Mouse (Mus musculus) embryonic facial prominence, embryonic 12.5 days (tissue): Measurements from ENCODE around the gene Sema3c. TPM values are rescaled to one million over a fixed set of nuclear protein-coding genes. Genes with fewer than 3 reads are reported as not detected.

Experiments used
- ATAC-seq: fragments of 200-750 bp; cut with Nextera tagmentation; 2 replicates; pipeline ENCODE4 v1.8.0; 2017; ENCODE audit not compliant: insufficient number of reproducible peaks, insufficient read depth, low FRiP score, low TSS enrichment
- H3K27ac ChIP-seq: fragments of 300-500 bp; sonication (generic); 2 replicates; pipeline ENCODE4 v1.5.1; 2016; ENCODE audit warnings: mild to moderate bottlenecking
- H3K27me3 ChIP-seq: fragments of 300-500 bp; sonication (generic); 2 replicates; pipeline ENCODE4 v1.6.1; 2016; ENCODE audit warnings: mild to moderate bottlenecking, moderate library complexity
- H3K36me3 ChIP-seq: fragments of 300-500 bp; sonication (generic); 2 replicates; pipeline ENCODE4 v1.6.1; 2016; ENCODE audit warnings: mild to moderate bottlenecking
- H3K4me1 ChIP-seq: fragments of 300-500 bp; sonication (generic); 2 replicates; pipeline ENCODE4 v1.6.1; 2016
- H3K4me2 ChIP-seq: fragments of 300-500 bp; sonication (generic); replicated peaks from 2 replicates; pipeline ENCODE4 v1.6.1; 2016; ENCODE audit warnings: mild to moderate bottlenecking, moderate library complexity
- H3K4me3 ChIP-seq: fragments of 300-500 bp; sonication (generic); 2 replicates; pipeline ENCODE4 v1.5.1; 2016; ENCODE audit warnings: mild to moderate bottlenecking
- H3K9ac ChIP-seq: fragments of 300-500 bp; sonication (generic); 2 replicates; pipeline ENCODE4 v1.6.1; 2016; ENCODE audit warnings: mild to moderate bottlenecking, moderate library complexity
- H3K9me3 ChIP-seq: fragments of 300-500 bp; sonication (generic); 2 replicates; pipeline ENCODE4 v1.6.1; 2016; ENCODE audit warnings: mild to moderate bottlenecking, moderate library complexity
- WGBS: fragments of 180-500 bp; shearing (Covaris S2); methylation state at CpG from one replicate; pipeline ENCODE4 v1.1.7; 2016; 5-methylcytosine and 5-hydroxymethylcytosine counted together
- polyA plus RNA-seq: library from polyadenylated mRNA; unstranded; fragments of >200 nt; fragmentation: Nextera tagmentation; extraction: Ambion mirVana; gene quantifications from 2 replicates; pipeline ENCODE4 v1.2.1, GENCODE M21; 2016

Gene Sema3c
- polyA plus RNA-seq, 1 experiment from 2014 or later, result 24.5 TPM

- H3K9me3 ChIP-seq, result no peaks in the 10 kb centered on the region
- no peak for ATAC-seq
- H3K4me1 ChIP-seq, result no peaks in the 10 kb centered on the region
- H3K27ac ChIP-seq, result no peak overlapping the region
- no peak overlapping the region for H3K4me3 ChIP-seq
- no peaks in the 10 kb centered on the region for H3K27me3 ChIP-seq
- no peaks in the 10 kb centered on the region for H3K36me3 ChIP-seq
- H3K4me2 ChIP-seq, result no peak overlapping the region
- no peak overlapping the region for H3K9ac ChIP-seq
Observed at GRCm38 (mm10) chr5:17671356-17671755, 97.3 kb downstream of the Sema3c start.

GRCm38 (mm10) chr5:17680862-17681261, 106.8 kb downstream of the Sema3c start:
- H3K4me2 ChIP-seq, result no peak overlapping the region
- no peaks in the 10 kb centered on the region for H3K27me3 ChIP-seq
- 85% methylated on average over 2 of the region's 2 CpGs for WGBS
- H3K4me1 ChIP-seq, result no peaks in the 10 kb centered on the region
- H3K36me3 ChIP-seq, result no peaks in the 10 kb centered on the region
- H3K9ac ChIP-seq, result no peak overlapping the region
- no peak for ATAC-seq
- no peaks in the 10 kb centered on the region for H3K9me3 ChIP-seq
- no peak overlapping the region for H3K27ac ChIP-seq
- no peak overlapping the region for H3K4me3 ChIP-seq

- H3K27me3 ChIP-seq, result no peaks in the 10 kb centered on the region
- peak overlapping the region; percentile 63 for H3K27ac ChIP-seq
- no peak overlapping the region for H3K4me3 ChIP-seq
- 27% methylated on average over 2 of the region's 2 CpGs for WGBS
- no peaks in the 10 kb centered on the region for H3K36me3 ChIP-seq
- H3K9ac ChIP-seq, result no peak overlapping the region
- H3K9me3 ChIP-seq, result no peaks in the 10 kb centered on the region
- H3K4me2 ChIP-seq, result no peak overlapping the region
- peak; percentile 60 for ATAC-seq
- H3K4me1 ChIP-seq, result peaks cover 8% of the 10 kb centered on the region; the same call in 1 of the 2 replicates
Observed at GRCm38 (mm10) chr5:17689121-17689520, 115.0 kb downstream of the Sema3c start.

GRCm38 (mm10) chr5:17689604-17690003, 115.5 kb downstream of the Sema3c start:
- 45% methylated on average over 5 of the region's 5 CpGs for WGBS
- Histone ChIP-seq H3K36me3 (no peaks in the 10 kb centered on the region), H3K9ac (no peak overlapping the region), H3K27ac (peak overlapping the region; percentile 63), H3K9me3 (no peaks in the 10 kb centered on the region), H3K4me2 (no peak overlapping the region), H3K4me1 (peaks cover 8% of the 10 kb centered on the region; the same call in 1 of the 2 replicates), H3K27me3 (no peaks in the 10 kb centered on the region), H3K4me3 (no peak overlapping the region)
- ATAC-seq, result peak; percentile 84

GRCm38 (mm10) chr5:17695366-17695765, 121.3 kb downstream of the Sema3c start:
- Histone ChIP-seq H3K4me2 (no peak overlapping the region), H3K4me3 (no peak overlapping the region), H3K36me3 (no peaks in the 10 kb centered on the region), H3K4me1 (no peaks in the 10 kb centered on the region), H3K27me3 (no peaks in the 10 kb centered on the region), H3K9me3 (no peaks in the 10 kb centered on the region), H3K27ac (no peak overlapping the region), H3K9ac (no peak overlapping the region)
- no peak for ATAC-seq
- 74% methylated on average over 2 of the region's 2 CpGs for WGBS

- Histone ChIP-seq H3K9me3 (no peaks in the 10 kb centered on the region), H3K27ac (no peak overlapping the region), H3K4me2 (no peak overlapping the region), H3K4me1 (no peaks in the 10 kb centered on the region), H3K27me3 (no peaks in the 10 kb centered on the region), H3K36me3 (no peaks in the 10 kb centered on the region), H3K4me3 (no peak overlapping the region), H3K9ac (no peak overlapping the region)
- no peak for ATAC-seq
- 88% methylated on average over 2 of the region's 2 CpGs for WGBS
Observed at GRCm38 (mm10) chr5:17698905-17699304, 124.8 kb downstream of the Sema3c start.

GRCm38 (mm10) chr5:17704160-17704559, 130.1 kb downstream of the Sema3c start:
- H3K9me3 ChIP-seq, result no peaks in the 10 kb centered on the region
- 32% methylated on average over 3 of the region's 3 CpGs for WGBS
- no peaks in the 10 kb centered on the region for H3K27me3 ChIP-seq
- no peak overlapping the region for H3K27ac ChIP-seq
- no peaks in the 10 kb centered on the region for H3K36me3 ChIP-seq
- no peaks in the 10 kb centered on the region for H3K4me1 ChIP-seq
- H3K4me2 ChIP-seq, result no peak overlapping the region
- H3K9ac ChIP-seq, result no peak overlapping the region
- H3K4me3 ChIP-seq, result no peak overlapping the region
- ATAC-seq, result no peak

- no peak overlapping the region for H3K27ac ChIP-seq
- H3K27me3 ChIP-seq, result no peaks in the 10 kb centered on the region
- no peak overlapping the region for H3K4me3 ChIP-seq
- no peak overlapping the region for H3K9ac ChIP-seq
- WGBS, result 55% methylated on average over 3 of the region's 3 CpGs
- ATAC-seq, result no peak
- H3K4me2 ChIP-seq, result no peak overlapping the region
- H3K36me3 ChIP-seq, result no peaks in the 10 kb centered on the region
- no peaks in the 10 kb centered on the region for H3K9me3 ChIP-seq
- no peaks in the 10 kb centered on the region for H3K4me1 ChIP-seq
Observed at GRCm38 (mm10) chr5:17707086-17707485, 133.0 kb downstream of the Sema3c start.

GRCm38 (mm10) chr5:17712374-17712773, 138.3 kb downstream of the Sema3c start:
- Histone ChIP-seq H3K36me3 (no peaks in the 10 kb centered on the region), H3K27ac (no peak overlapping the region), H3K9me3 (no peaks in the 10 kb centered on the region), H3K4me3 (no peak overlapping the region), H3K9ac (no peak overlapping the region), H3K4me2 (no peak overlapping the region), H3K4me1 (no peaks in the 10 kb centered on the region), H3K27me3 (no peaks in the 10 kb centered on the region)
- WGBS, result 59% methylated on average over 4 of the region's 4 CpGs
- ATAC-seq, result no peak

- Histone ChIP-seq H3K27ac (no peak overlapping the region), H3K9ac (no peak overlapping the region), H3K36me3 (no peaks in the 10 kb centered on the region), H3K4me1 (no peaks in the 10 kb centered on the region), H3K4me3 (no peak overlapping the region), H3K27me3 (no peaks in the 10 kb centered on the region), H3K9me3 (no peaks in the 10 kb centered on the region), H3K4me2 (no peak overlapping the region)
- WGBS, result 91% methylated on average over 1 of the region's 1 CpGs
- ATAC-seq, result no peak
Observed at GRCm38 (mm10) chr5:17715206-17715605, 141.1 kb downstream of the Sema3c start.

- Histone ChIP-seq H3K36me3 (no peaks in the 10 kb centered on the region), H3K4me3 (no peak overlapping the region), H3K27me3 (no peaks in the 10 kb centered on the region), H3K9me3 (no peaks in the 10 kb centered on the region), H3K27ac (no peak overlapping the region), H3K4me2 (no peak overlapping the region), H3K9ac (no peak overlapping the region), H3K4me1 (no peaks in the 10 kb centered on the region)
- 59% methylated on average over 4 of the region's 4 CpGs for WGBS
- no peak for ATAC-seq
Observed at GRCm38 (mm10) chr5:17720011-17720410, 145.9 kb downstream of the Sema3c start.

GRCm38 (mm10) chr5:17724031-17724430, 149.9 kb downstream of the Sema3c start:
- Histone ChIP-seq H3K36me3 (peaks cover 3% of the 10 kb centered on the region; the same call in 1 of the 2 replicates), H3K9ac (no peak overlapping the region), H3K4me3 (no peak overlapping the region), H3K27ac (no peak overlapping the region), H3K4me2 (no peak overlapping the region), H3K4me1 (no peaks in the 10 kb centered on the region), H3K27me3 (no peaks in the 10 kb centered on the region), H3K9me3 (no peaks in the 10 kb centered on the region)
- no peak for ATAC-seq
- 44% methylated on average over 2 of the region's 2 CpGs for WGBS

- no peak overlapping the region for H3K27ac ChIP-seq
- ATAC-seq, result no peak
- 85% methylated on average over 5 of the region's 5 CpGs for WGBS
Observed at GRCm38 (mm10) chr5:17728047-17728446, 154.0 kb downstream of the Sema3c start.

More at GRCm38 (mm10) chr5:17728047-17728446, 154.0 kb downstream of the Sema3c start:
- Histone ChIP-seq H3K27me3 (no peaks in the 10 kb centered on the region), H3K9ac (no peak overlapping the region), H3K9me3 (no peaks in the 10 kb centered on the region), H3K4me2 (no peak overlapping the region), H3K36me3 (peaks cover 3% of the 10 kb centered on the region; the same call in 1 of the 2 replicates), H3K4me1 (no peaks in the 10 kb centered on the region), H3K4me3 (no peak overlapping the region)
